Mouse (Mus musculus): ENCODE data around the gene Slc22a23.

DNA sequence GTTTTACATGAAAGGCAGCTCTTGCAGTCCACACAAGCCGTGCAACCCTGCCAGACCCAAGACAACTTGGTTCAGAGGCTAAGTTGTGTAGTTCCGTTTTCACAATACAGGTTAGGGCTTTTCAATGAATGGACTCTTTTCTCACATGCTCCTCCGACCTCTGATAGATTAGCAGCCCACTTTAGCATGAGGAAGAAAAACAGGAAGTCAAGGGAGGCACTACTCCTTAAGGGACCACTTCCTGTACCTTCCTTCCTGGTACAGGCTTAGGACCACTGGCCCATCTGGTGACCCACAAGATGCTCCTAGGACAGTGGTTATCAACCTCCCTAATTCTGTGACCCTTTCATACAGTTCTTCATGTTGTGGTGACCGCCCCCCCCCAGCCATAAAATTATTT, 116.1 kb downstream of the Slc22a23 start:
- TF ChIP-seq POLR2A (IDR thresholded peaks at IDR 0.05; ENCODE audit: control insufficient read depth, extremely low read depth, insufficient read depth, low read length, poor library complexity) (no peak), CTCF (IDR thresholded peaks at IDR 0.05; ENCODE audit: borderline replicate concordance, control insufficient read depth, extremely low read depth, insufficient read depth, low read length, poor library complexity) (no peak)

All from thymus, adult 2 months (tissue).